Mouse (Mus musculus) heart, postnatal 0 days (tissue): ENCODE data around the gene Nop2. TPM values are rescaled to one million over a fixed set of nuclear protein-coding genes. Genes with fewer than 3 reads are reported as not detected.
A peak's percentile ranks its signal among the peaks of the same experiment; 100 is the strongest.
"Not testable (repeated sequence)": the region's sequence is repeated elsewhere in the genome, so short reads cannot be mapped to it uniquely, and the experiment has no call there.

Source experiments
- ATAC-seq: fragments of 200-750 bp; cut with Nextera tagmentation; 2 replicates; pipeline ENCODE4 v1.8.0; 2017; ENCODE audit warnings: low read depth, moderate number of reproducible peaks, moderate library complexity; ENCODE audit not compliant: insufficient read depth
- DNase-seq: peaks from one replicate; pipeline ENCODE4 v3.0.0-alpha.2; 2016; ENCODE audit warnings: low spot score
- H3K27ac ChIP-seq: fragments of 300-500 bp; sonication (generic); 2 replicates; pipeline ENCODE4 v1.5.1; 2014; ENCODE audit warnings: low read depth, mild to moderate bottlenecking
- H3K27me3 ChIP-seq: fragments of 300-500 bp; sonication (generic); 2 replicates; pipeline ENCODE4 v1.6.1; 2014; ENCODE audit warnings: low read length, mixed read lengths; ENCODE audit not compliant: control insufficient read depth, insufficient read depth
- H3K36me3 ChIP-seq: fragments of 300-500 bp; sonication (generic); replicated peaks from 2 replicates; pipeline ENCODE4 v1.6.1; 2014; ENCODE audit warnings: low read length, mixed read lengths; ENCODE audit not compliant: control insufficient read depth, insufficient read depth
- H3K4me1 ChIP-seq: fragments of 300-500 bp; sonication (generic); 2 replicates; pipeline ENCODE4 v1.6.1; 2014; ENCODE audit warnings: antibody characterized with exemption; ENCODE audit not compliant: control insufficient read depth, insufficient read depth
- H3K4me2 ChIP-seq: fragments of 300-500 bp; sonication (generic); 2 replicates; pipeline ENCODE4 v1.6.1; 2014; ENCODE audit warnings: low read depth, mild to moderate bottlenecking, low read length, moderate library complexity
- H3K4me3 ChIP-seq: fragments of 300-500 bp; sonication (generic); 2 replicates; pipeline ENCODE4 v1.5.1; 2014; ENCODE audit warnings: low read depth, low read length
- H3K9ac ChIP-seq: fragments of 300-500 bp; sonication (generic); replicated peaks from 2 replicates; pipeline ENCODE4 v1.6.1; 2014; ENCODE audit warnings: low read depth, low read length, mixed read lengths
- H3K9me3 ChIP-seq: fragments of 300-500 bp; sonication (generic); replicated peaks from 2 replicates; pipeline ENCODE4 v1.6.1; 2016; ENCODE audit warnings: low read length; ENCODE audit not compliant: control insufficient read depth
- CTCF ChIP-seq: IDR thresholded peaks from 2 replicates; pipeline ENCODE4 v1.5.1; 2016; ENCODE audit warnings: antibody characterized with exemption, control low read depth, low read depth
- EP300 ChIP-seq: IDR thresholded peaks from 2 replicates; pipeline ENCODE4 v1.6.1; 2016; ENCODE audit warnings: antibody characterized with exemption, low read depth
- WGBS: fragments of 180-500 bp; shearing (Covaris S2); extraction: QIAGEN DNeasy Blood & Tissue Kit; methylation state at CpG from one replicate; pipeline ENCODE4 v1.1.7; 2014; 5-methylcytosine and 5-hydroxymethylcytosine counted together
- polyA plus RNA-seq: library from polyadenylated mRNA; unstranded; fragments of >200 nt; fragmentation: Nextera tagmentation; extraction: Ambion mirVana; gene quantifications from 2 replicates; pipeline ENCODE4 v1.2.1, GENCODE M21; 2015
- total RNA-seq: library from RNA; depleted of rRNA; stranded (reverse); fragments of >200 nt; gene quantifications from 2 replicates; pipeline ENCODE4 v1.2.3, GENCODE M21; 2014; ENCODE audit warnings: low replicate concordance

The Nop2 gene
- total and polyA plus RNA-seq, 2 experiments from 2014 or later = 22.9 to 25.3 TPM

GRCm38 (mm10) chr6:125159773-125160557, 28.3 kb downstream of the Nop2 start:
- no peak for DNase-seq
- WGBS = 69% methylated on average over 7 of the region's 7 CpGs
- Histone ChIP-seq H3K4me3 (no peak overlapping the region), H3K9me3 (no peaks in the 10 kb centered on the region), H3K27ac (peak overlapping the region; percentile 80; the same call in 1 of the 2 replicates), H3K27me3 (no peaks in the 10 kb centered on the region), H3K9ac (no peak overlapping the region), H3K4me1 (peaks cover 18% of the 10 kb centered on the region), H3K36me3 (peaks cover 66% of the 10 kb centered on the region), H3K4me2 (no peak overlapping the region)
- TF ChIP-seq CTCF (no peak), EP300 (no peak)
- ATAC-seq = no peak

GRCm38 (mm10) chr6:125160558-125160853, 28.8 kb downstream of the Nop2 start:
- Histone ChIP-seq H3K27me3 (no peaks in the 10 kb centered on the region), H3K9ac (no peak overlapping the region), H3K9me3 (no peaks in the 10 kb centered on the region), H3K27ac (peak overlapping the region; percentile 80), H3K4me2 (no peak overlapping the region), H3K4me3 (no peak overlapping the region), H3K4me1 (peaks cover 18% of the 10 kb centered on the region), H3K36me3 (peaks cover 61% of the 10 kb centered on the region)
- ATAC-seq (no peak), DNase-seq (no peak)
- no peak for TF ChIP-seq CTCF
- 0 out of 2 replicates have a peak, but pooled peaks have one; percentile 33 for TF ChIP-seq EP300
- WGBS = 37% methylated on average over 10 of the region's 10 CpGs

- no peak overlapping the region for H3K4me3 ChIP-seq
These were observed 29.4 kb downstream of the Nop2 start for GRCm38 (mm10) chr6:125160854-125161760.

GRCm38 (mm10) chr6:125161971-125162370, 30.3 kb downstream of the Nop2 start:
- Histone ChIP-seq H3K27ac (peak overlapping the region; percentile 80), H3K36me3 (peaks cover 54% of the 10 kb centered on the region), H3K4me1 (peaks cover 21% of the 10 kb centered on the region), H3K4me2 (peak overlapping the region; percentile 78; the same call in 1 of the 2 replicates)
- peak; percentile 59 for TF ChIP-seq CTCF
- 6% methylated on average over 3 of the region's 5 CpGs for WGBS
- not testable (repeated sequence) for H3K9ac ChIP-seq, H3K27me3 ChIP-seq, H3K9me3 ChIP-seq, H3K4me3 ChIP-seq, ATAC-seq
- DNase-seq = peak; percentile 68

More at GRCm38 (mm10) chr6:125160854-125161760, 29.4 kb downstream of the Nop2 start:
- Histone ChIP-seq H3K27ac (peak overlapping the region; percentile 80), H3K9me3 (no peaks in the 10 kb centered on the region), H3K4me2 (0 out of 2 replicates have a peak overlapping the region, but pooled peaks have one; percentile 78), H3K36me3 (peaks cover 60% of the 10 kb centered on the region), H3K9ac (no peak overlapping the region), H3K27me3 (no peaks in the 10 kb centered on the region), H3K4me1 (peaks cover 18% of the 10 kb centered on the region)
- DNase-seq (peak; percentile 85), ATAC-seq (peak; percentile 27)
- 11% methylated on average over 22 of the region's 22 CpGs for WGBS
- TF ChIP-seq CTCF (no peak), EP300 (peak; percentile 4; the same call in 1 of the 2 replicates)

GRCm38 (mm10) chr6:125162615-125163305, 31.1 kb downstream of the Nop2 start:
- not testable (repeated sequence) for H3K27me3 ChIP-seq, H3K9me3 ChIP-seq, ATAC-seq, DNase-seq
- H3K4me1 ChIP-seq = peaks cover 24% of the 10 kb centered on the region
- peak overlapping the region; percentile 9; the same call in 1 of the 2 replicates for H3K4me3 ChIP-seq
- 0 out of 2 replicates have a peak overlapping the region, but pooled peaks have one; percentile 80 for H3K27ac ChIP-seq
- 50% methylated on average over 10 of the region's 16 CpGs for WGBS
- peaks cover 51% of the 10 kb centered on the region for H3K36me3 ChIP-seq
- H3K4me2 ChIP-seq = peak overlapping the region; percentile 78
- 0 out of 2 replicates have a peak overlapping the region, but pooled peaks have one; percentile 13 for H3K9ac ChIP-seq
